Mouse (Mus musculus) hindbrain, embryonic 16.5 days (tissue): ENCODE results near the gene 4930556J24Rik. TPM values are rescaled to one million over a fixed set of nuclear protein-coding genes. Genes with fewer than 3 reads are reported as not detected.
A peak's percentile ranks its signal among the peaks of the same experiment; 100 is the strongest.

Source experiments
- ATAC-seq: fragments of 200-750 bp; cut with Nextera tagmentation; 2 replicates; pipeline ENCODE4 v1.8.0; 2017; ENCODE audit warnings: moderate TSS enrichment, moderate library complexity
- H3K27ac ChIP-seq: fragments of 300-500 bp; sonication (generic); 2 replicates; pipeline ENCODE4 v1.5.1; 2014; ENCODE audit warnings: low read depth, mild to moderate bottlenecking, control low read depth, low read length, moderate library complexity
- H3K27me3 ChIP-seq: fragments of 300-500 bp; sonication (generic); replicated peaks from 2 replicates; pipeline ENCODE4 v1.6.1; 2014; ENCODE audit warnings: low read length; ENCODE audit not compliant: control insufficient read depth, insufficient read depth
- H3K36me3 ChIP-seq: fragments of 300-500 bp; sonication (generic); 2 replicates; pipeline ENCODE4 v1.6.1; 2014; ENCODE audit warnings: mild to moderate bottlenecking, low read length, moderate library complexity, mixed read lengths; ENCODE audit not compliant: control insufficient read depth, insufficient read depth
- H3K4me1 ChIP-seq: fragments of 300-500 bp; sonication (generic); 2 replicates; pipeline ENCODE4 v1.6.1; 2014; ENCODE audit warnings: low read depth, low read length; ENCODE audit not compliant: control insufficient read depth, insufficient read depth
- H3K4me2 ChIP-seq: fragments of 300-500 bp; sonication (generic); 2 replicates; pipeline ENCODE4 v1.6.1; 2014; ENCODE audit warnings: mild to moderate bottlenecking, low read length, control low read depth, moderate library complexity
- H3K4me3 ChIP-seq: fragments of 300-500 bp; sonication (generic); 2 replicates; pipeline ENCODE4 v1.5.1; 2014; ENCODE audit warnings: mild to moderate bottlenecking, low read length, control low read depth, moderate library complexity
- H3K9ac ChIP-seq: fragments of 300-500 bp; sonication (generic); 2 replicates; pipeline ENCODE4 v1.6.1; 2014; ENCODE audit warnings: low read depth, mild to moderate bottlenecking, control low read depth, low read length, moderate library complexity
- H3K9me3 ChIP-seq: fragments of 300-500 bp; sonication (generic); 2 replicates; pipeline ENCODE4 v1.6.1; 2014; ENCODE audit warnings: mild to moderate bottlenecking, low read length, moderate library complexity; ENCODE audit not compliant: control insufficient read depth
- WGBS: fragments of 180-500 bp; shearing (Covaris S2); extraction: QIAGEN DNeasy Blood & Tissue Kit; methylation state at CpG from one replicate; pipeline ENCODE4 v1.1.7; 2014; 5-methylcytosine and 5-hydroxymethylcytosine counted together
- polyA plus RNA-seq: library from polyadenylated mRNA; unstranded; fragments of >200 nt; fragmentation: Nextera tagmentation; extraction: Ambion mirVana; gene quantifications from 2 replicates; pipeline ENCODE4 v1.2.1, GENCODE M21; 2015

4930556J24Rik gene
- polyA plus RNA-seq, 1 experiment from 2014 or later: not detected

DNA sequence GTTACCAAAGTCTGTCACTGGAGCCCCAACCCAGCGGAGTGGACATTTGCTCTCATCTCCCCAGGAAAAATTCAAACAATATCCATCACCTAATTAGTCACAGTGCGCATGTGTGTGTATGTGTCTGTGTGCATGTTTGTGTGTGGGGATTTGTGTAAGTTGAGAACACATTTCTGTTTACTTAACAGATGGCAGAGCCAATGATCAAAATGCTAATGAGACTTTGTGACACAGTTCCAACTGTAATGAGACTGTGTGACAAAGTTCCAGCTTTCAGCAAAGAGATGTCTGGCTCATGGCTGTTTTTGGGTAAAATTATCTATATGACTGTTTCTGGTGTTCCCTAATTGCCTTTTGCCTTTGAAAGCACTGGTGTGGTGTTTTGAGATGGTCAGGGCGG, 40.3 kb downstream of the 4930556J24Rik start:
- Histone ChIP-seq H3K9ac (no peak overlapping the region), H3K4me2 (no peak overlapping the region), H3K27ac (no peak overlapping the region), H3K27me3 (no peaks in the 10 kb centered on the region), H3K4me3 (no peak overlapping the region), H3K36me3 (no peaks in the 10 kb centered on the region), H3K4me1 (peaks cover 5% of the 10 kb centered on the region; the same call in 1 of the 2 replicates), H3K9me3 (no peaks in the 10 kb centered on the region)
- no peak for ATAC-seq
- 78% methylated on average over 3 of the region's 3 CpGs for WGBS

DNA sequence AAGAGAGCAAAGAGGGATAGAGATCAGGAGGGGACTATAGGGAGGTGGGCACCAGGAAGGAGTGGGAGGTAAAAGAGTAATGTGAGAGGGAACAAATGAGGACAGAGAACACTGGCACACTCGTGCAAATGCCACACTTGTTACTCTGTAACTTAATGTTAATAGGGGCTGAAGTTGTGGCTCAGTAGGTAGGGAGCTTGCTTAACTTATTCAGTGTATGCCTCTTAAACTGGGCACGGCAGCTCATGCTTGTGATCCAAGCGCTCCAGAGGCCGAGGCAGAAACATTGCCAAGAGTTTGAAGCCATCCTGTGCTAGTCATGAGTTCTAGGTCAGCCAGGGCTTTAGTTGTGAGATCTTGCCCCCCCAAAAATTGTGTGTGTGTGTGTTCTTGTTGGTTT, 41.4 kb downstream of the 4930556J24Rik start:
- no peaks in the 10 kb centered on the region for H3K9me3 ChIP-seq
- no peak for ATAC-seq
- peaks cover 11% of the 10 kb centered on the region for H3K4me1 ChIP-seq
- H3K9ac ChIP-seq: no peak overlapping the region
- 70% methylated on average over 4 of the region's 4 CpGs for WGBS
- H3K4me3 ChIP-seq: no peak overlapping the region
- no peaks in the 10 kb centered on the region for H3K27me3 ChIP-seq
- no peaks in the 10 kb centered on the region for H3K36me3 ChIP-seq
- H3K27ac ChIP-seq: no peak overlapping the region
- no peak overlapping the region for H3K4me2 ChIP-seq

DNA sequence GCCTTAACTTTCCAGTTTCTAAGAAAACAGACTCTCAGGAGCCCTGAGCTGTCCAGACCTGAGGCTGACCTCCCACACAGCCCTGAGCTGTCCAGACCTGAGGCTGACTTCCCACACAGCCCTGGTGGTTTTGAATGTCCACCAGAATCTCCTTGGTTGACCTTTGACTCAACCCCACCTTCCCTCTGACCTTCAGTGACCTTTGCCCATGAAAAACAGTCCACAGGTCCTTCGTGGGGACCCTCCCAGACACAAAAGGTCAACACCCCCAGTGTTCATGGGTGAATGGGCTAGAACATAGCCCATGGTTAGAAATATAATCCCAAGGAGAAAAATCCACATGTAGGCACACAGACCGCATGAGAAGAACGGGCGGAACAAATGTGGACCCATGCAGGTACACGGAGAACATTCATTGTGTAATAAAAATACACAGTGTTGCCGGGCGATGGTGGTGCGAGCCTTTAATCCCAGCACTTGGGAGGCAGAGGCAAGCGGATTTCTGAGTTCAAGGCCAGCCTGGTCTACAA, 42.8 kb downstream of the 4930556J24Rik start:
- H3K9me3 ChIP-seq: no peaks in the 10 kb centered on the region
- no peak overlapping the region for H3K27ac ChIP-seq
- H3K36me3 ChIP-seq: no peaks in the 10 kb centered on the region
- no peak overlapping the region for H3K9ac ChIP-seq
- no peak overlapping the region for H3K4me3 ChIP-seq
- H3K4me1 ChIP-seq: peaks cover 11% of the 10 kb centered on the region
- H3K4me2 ChIP-seq: no peak overlapping the region
- 85% methylated on average over 9 of the region's 9 CpGs for WGBS
- ATAC-seq: no peak
- no peaks in the 10 kb centered on the region for H3K27me3 ChIP-seq

DNA sequence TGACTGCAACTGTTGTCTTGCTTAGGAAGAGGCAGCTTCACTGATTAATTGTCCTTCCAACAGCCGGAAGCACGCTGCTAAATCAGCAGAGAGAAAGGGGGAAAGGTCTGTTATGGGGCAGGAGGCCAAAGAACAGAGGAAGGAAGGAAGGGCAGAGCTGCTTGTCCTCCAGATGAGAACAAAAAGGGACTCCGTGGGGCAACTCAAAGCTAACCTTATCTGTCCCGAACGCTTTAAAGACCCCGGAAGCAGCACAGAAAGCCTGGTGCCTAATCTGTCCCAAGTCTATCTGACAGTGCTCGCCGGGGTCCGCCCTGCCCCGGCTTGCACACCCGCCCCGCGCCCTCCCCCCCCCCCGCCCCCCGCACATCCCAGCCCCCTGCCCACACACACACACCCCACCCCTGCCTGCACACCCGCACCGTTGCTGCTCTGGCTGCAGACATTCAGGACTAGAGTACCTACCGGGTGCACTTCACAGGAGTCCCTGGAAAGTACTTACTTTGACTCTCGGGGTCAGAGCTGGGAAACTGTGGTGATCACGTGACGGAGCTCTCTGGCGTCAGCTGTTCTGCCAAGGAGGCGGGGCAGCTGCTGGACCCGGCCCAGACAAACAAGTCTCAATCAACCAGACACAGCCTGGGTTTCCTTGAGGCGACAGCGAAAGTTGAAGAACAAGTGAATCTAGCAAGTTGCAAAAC, 44.9 kb downstream of the 4930556J24Rik start, which contains the start of gene Tcn2:
TSS of gene Tcn2 (minus strand) at position 649 of the 701 bp plus-strand sequence.
- 1% methylated on average over 20 of the region's 26 CpGs for WGBS
- Histone ChIP-seq H3K27me3 (no peaks in the 10 kb centered on the region), H3K36me3 (no peaks in the 10 kb centered on the region), H3K27ac (no peak within 1 kb of the TSS), H3K4me2 (peak within 1 kb of the TSS; percentile 78), H3K4me1 (peaks cover 11% of the 10 kb centered on the region), H3K9ac (peak within 1 kb of the TSS; percentile 58), H3K4me3 (peak within 1 kb of the TSS; percentile 49), H3K9me3 (no peaks in the 10 kb centered on the region)
- ATAC-seq: peak; percentile 66

DNA sequence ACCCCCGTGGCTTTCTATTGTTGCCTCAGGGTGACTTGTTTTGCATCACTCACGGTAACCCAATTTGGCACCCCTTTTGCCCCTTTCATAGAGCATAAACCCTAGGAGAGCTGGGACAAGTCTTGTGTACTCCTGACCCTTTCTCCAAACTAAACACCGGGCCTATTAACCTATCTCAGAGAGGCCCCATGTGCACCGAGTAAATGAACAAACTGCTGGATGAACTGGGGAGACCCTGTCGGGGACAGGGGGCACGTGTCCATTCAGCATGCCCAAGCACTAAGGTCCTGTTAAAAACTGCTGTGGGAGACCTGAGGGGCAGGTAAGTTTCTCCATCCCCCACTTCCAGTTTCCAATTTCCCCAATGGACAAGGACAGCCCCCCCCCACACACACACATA, 45.6 kb downstream of the 4930556J24Rik start:
- H3K4me2 ChIP-seq: peak overlapping the region; percentile 78
- H3K27me3 ChIP-seq: no peaks in the 10 kb centered on the region
- H3K4me3 ChIP-seq: peak overlapping the region; percentile 49
- H3K9ac ChIP-seq: peak overlapping the region; percentile 58; the same call in 1 of the 2 replicates
- no peaks in the 10 kb centered on the region for H3K9me3 ChIP-seq
- WGBS: 29% methylated on average over 6 of the region's 6 CpGs
- no peaks in the 10 kb centered on the region for H3K36me3 ChIP-seq
- no peak for ATAC-seq
- H3K4me1 ChIP-seq: peaks cover 11% of the 10 kb centered on the region
- H3K27ac ChIP-seq: no peak overlapping the region

DNA sequence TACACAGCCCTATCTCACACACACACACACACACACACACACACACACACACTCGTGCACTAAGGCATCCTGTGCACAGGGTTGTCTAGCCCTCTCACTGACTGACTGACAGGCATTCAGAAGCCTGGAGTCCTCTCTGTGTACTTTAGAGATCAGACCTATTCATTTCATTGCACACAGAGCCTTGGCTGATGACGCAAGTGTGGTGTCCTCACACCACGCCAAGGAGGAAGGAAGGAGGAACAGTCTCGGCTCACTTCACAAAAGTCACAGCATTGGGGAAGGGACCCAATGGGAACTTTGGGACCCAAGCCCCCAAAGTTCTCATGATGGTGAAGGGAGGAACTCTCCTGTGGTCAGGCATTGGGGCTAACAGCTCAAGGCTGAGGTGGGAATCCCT, 46.6 kb downstream of the 4930556J24Rik start:
- 80% methylated on average over 4 of the region's 4 CpGs for WGBS
- no peak overlapping the region for H3K9ac ChIP-seq
- no peak overlapping the region for H3K4me2 ChIP-seq
- ATAC-seq: no peak
- no peak overlapping the region for H3K27ac ChIP-seq
- H3K9me3 ChIP-seq: no peaks in the 10 kb centered on the region
- peaks cover 11% of the 10 kb centered on the region for H3K4me1 ChIP-seq
- no peaks in the 10 kb centered on the region for H3K27me3 ChIP-seq
- H3K4me3 ChIP-seq: no peak overlapping the region
- H3K36me3 ChIP-seq: no peaks in the 10 kb centered on the region

DNA sequence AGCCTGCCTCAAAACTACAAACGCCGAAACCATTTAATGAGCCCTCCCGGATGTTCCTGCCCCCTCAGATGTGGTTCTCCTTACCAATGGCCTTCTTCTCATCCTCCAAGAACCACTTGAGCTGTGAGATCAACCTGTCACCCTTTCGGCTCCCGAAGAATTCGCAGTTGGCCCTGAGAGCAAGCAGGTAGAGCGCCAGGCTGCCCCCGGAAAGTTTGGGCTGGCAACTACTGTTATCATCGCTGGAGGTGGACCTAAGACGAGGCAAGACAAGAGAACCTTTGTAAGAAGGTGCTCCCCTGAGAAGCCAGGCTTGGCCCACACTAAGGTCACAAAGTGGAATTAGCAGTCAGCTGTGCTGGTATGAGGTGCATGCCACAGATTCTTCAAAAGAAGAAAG, 50.7 kb downstream of the 4930556J24Rik start:
- H3K27me3 ChIP-seq: no peaks in the 10 kb centered on the region
- H3K9me3 ChIP-seq: no peaks in the 10 kb centered on the region
- no peak overlapping the region for H3K9ac ChIP-seq
- no peak overlapping the region for H3K27ac ChIP-seq
- WGBS: 92% methylated on average over 10 of the region's 10 CpGs
- no peak for ATAC-seq
- peaks cover 2% of the 10 kb centered on the region for H3K4me1 ChIP-seq
- H3K4me3 ChIP-seq: no peak overlapping the region
- no peaks in the 10 kb centered on the region; the same call in 1 of the 2 replicates for H3K36me3 ChIP-seq
- H3K4me2 ChIP-seq: no peak overlapping the region

DNA sequence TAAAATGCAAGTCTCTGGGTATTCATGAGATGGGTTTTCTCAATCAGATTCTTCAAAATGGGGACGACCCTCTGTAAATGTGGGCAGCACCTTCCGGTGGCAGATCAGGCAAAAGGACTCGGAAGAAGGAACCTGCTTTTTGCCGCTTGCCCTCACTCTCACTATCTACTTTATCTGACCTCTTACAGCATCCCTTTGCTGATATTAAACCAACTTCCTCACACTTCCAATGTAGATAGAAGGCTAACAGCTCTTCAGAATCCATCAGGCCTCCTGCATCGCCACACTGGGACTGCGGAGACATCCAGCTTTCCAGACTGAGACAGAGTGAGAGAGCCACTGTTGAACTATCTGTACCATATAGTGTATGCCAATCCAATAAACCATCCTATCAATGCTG, 53.8 kb downstream of the 4930556J24Rik start:
- 95% methylated on average over 6 of the region's 6 CpGs for WGBS
- no peak overlapping the region for H3K4me2 ChIP-seq
- no peaks in the 10 kb centered on the region for H3K27me3 ChIP-seq
- no peak overlapping the region for H3K4me3 ChIP-seq
- H3K27ac ChIP-seq: no peak overlapping the region
- H3K4me1 ChIP-seq: no peaks in the 10 kb centered on the region
- no peaks in the 10 kb centered on the region; the same call in 1 of the 2 replicates for H3K36me3 ChIP-seq
- ATAC-seq: no peak
- no peak overlapping the region for H3K9ac ChIP-seq
- no peaks in the 10 kb centered on the region for H3K9me3 ChIP-seq

DNA sequence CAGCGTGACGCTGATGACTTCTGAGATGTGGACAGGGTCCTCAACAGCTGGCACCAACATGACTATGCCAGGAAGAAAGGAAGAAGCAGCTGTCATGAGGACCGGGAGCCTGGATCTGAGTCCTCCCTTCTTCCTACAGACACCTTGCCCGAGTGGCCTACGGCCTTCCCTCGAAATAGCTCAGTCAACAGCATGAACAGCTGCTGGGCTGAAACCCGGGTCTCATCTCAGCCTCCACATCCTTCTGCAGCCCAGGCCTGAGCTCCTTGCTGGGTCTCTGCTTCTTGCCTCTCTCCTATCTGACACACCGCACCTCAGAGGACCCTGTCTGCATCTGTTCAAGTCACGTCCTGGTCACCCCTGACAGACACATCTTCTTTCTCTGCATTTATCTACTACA, 54.5 kb downstream of the 4930556J24Rik start:
- Histone ChIP-seq H3K36me3 (no peaks in the 10 kb centered on the region; the same call in 1 of the 2 replicates), H3K4me2 (no peak overlapping the region), H3K4me1 (no peaks in the 10 kb centered on the region), H3K9me3 (no peaks in the 10 kb centered on the region), H3K4me3 (no peak overlapping the region), H3K27ac (no peak overlapping the region), H3K27me3 (no peaks in the 10 kb centered on the region), H3K9ac (no peak overlapping the region)
- no peak for ATAC-seq
- 93% methylated on average over 9 of the region's 9 CpGs for WGBS
